Mouse (Mus musculus) forebrain, embryonic 16.5 days (tissue): ENCODE data around the gene Ak5. TPM values are rescaled to one million over a fixed set of nuclear protein-coding genes. Genes with fewer than 3 reads are reported as not detected.

Experiments
- ATAC-seq: fragments of 200-750 bp; cut with Nextera tagmentation; 2 replicates; pipeline ENCODE4 v1.8.0; 2017; ENCODE audit warnings: mild to moderate bottlenecking, moderate library complexity
- H3K27ac ChIP-seq: fragments of 300-500 bp; sonication (generic); 2 replicates; pipeline ENCODE4 v1.5.1; 2014; ENCODE audit warnings: low read length, control low read depth
- H3K27me3 ChIP-seq: fragments of 300-500 bp; sonication (generic); replicated peaks from 2 replicates; pipeline ENCODE4 v1.6.1; 2014; ENCODE audit warnings: low read length; ENCODE audit not compliant: control insufficient read depth, insufficient read depth
- H3K36me3 ChIP-seq: fragments of 300-500 bp; sonication (generic); 2 replicates; pipeline ENCODE4 v1.6.1; 2014; ENCODE audit not compliant: control insufficient read depth, insufficient read depth
- H3K4me1 ChIP-seq: fragments of 300-500 bp; sonication (generic); replicated peaks from 2 replicates; pipeline ENCODE4 v1.6.1; 2014; ENCODE audit warnings: low read length; ENCODE audit not compliant: control insufficient read depth, insufficient read depth
- H3K4me2 ChIP-seq: fragments of 300-500 bp; sonication (generic); 2 replicates; pipeline ENCODE4 v1.6.1; 2014; ENCODE audit warnings: mild to moderate bottlenecking, low read length, control low read depth
- H3K4me3 ChIP-seq: fragments of 300-500 bp; sonication (generic); replicated peaks from 2 replicates; pipeline ENCODE4 v1.5.1; 2014; ENCODE audit warnings: mild to moderate bottlenecking, low read length, control low read depth
- H3K9ac ChIP-seq: fragments of 300-500 bp; sonication (generic); replicated peaks from 2 replicates; pipeline ENCODE4 v1.6.1; 2014; ENCODE audit warnings: low read depth, low read length, control low read depth
- H3K9me3 ChIP-seq: fragments of 300-500 bp; sonication (generic); 2 replicates; pipeline ENCODE4 v1.6.1; 2016; ENCODE audit warnings: low read length; ENCODE audit not compliant: control insufficient read depth
- WGBS: fragments of 180-500 bp; shearing (Covaris S2); extraction: QIAGEN DNeasy Blood & Tissue Kit; methylation state at CpG from one replicate; pipeline ENCODE4 v1.1.7; 2014; 5-methylcytosine and 5-hydroxymethylcytosine counted together
- polyA plus RNA-seq: library from polyadenylated mRNA; unstranded; fragments of >200 nt; fragmentation: Nextera tagmentation; extraction: Ambion mirVana; gene quantifications from 2 replicates; pipeline ENCODE4 v1.2.1, GENCODE M21; 2015

Gene Ak5
- polyA plus RNA-seq, 1 experiment from 2014 or later: 10.9 TPM

DNA sequence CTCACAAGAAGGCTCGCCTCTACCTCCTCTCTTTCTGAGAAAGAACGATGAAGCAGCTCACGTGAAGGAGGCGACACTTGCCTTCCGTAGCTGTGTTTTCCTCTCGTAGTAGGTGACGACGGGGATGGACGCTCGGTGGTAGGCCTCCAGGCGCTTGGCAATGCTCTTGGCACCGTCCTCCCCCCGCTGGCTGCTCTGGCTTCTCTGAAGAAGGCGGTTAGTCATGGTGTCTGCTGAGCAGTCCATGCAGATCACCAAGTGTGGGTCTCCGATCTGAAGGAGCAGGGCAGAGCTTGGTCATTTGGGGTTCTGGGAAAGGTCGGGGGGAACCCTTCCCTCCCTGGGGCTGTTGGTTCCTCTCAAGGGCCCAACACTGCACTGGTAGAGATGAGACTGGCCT, 195.5 kb downstream of the Ak5 start:
- Histone ChIP-seq H3K4me3 (no peak overlapping the region), H3K9me3 (no peaks in the 10 kb centered on the region), H3K4me1 (no peaks in the 10 kb centered on the region), H3K4me2 (no peak overlapping the region), H3K27me3 (no peaks in the 10 kb centered on the region), H3K27ac (no peak overlapping the region), H3K9ac (no peak overlapping the region), H3K36me3 (no peaks in the 10 kb centered on the region)
- WGBS: 91% methylated on average over 16 of the region's 16 CpGs
- ATAC-seq: no peak

DNA sequence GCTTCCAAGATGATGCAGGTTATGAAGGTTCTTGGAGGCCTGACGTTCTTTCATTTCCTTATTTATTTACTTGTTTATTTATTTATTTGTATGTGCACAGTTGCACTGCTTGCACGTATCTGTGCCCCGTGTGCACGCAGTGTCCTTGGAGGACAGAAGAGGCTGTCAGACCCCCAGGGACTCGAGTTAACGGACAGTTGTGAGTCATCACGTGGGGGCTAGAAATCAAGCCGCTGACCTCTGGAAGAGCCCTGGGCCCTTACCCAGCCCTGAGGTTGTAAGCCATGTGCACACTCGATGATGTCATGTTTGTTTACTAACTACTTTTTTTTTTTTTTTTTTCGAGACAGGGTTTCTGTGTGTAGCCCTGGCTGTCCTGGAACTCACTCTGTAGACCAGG, 197.8 kb downstream of the Ak5 start:
- no peaks in the 10 kb centered on the region for H3K36me3 ChIP-seq
- no peak overlapping the region for H3K4me3 ChIP-seq
- WGBS: 92% methylated on average over 9 of the region's 10 CpGs
- ATAC-seq: no peak
- H3K9ac ChIP-seq: no peak overlapping the region
- no peak overlapping the region for H3K4me2 ChIP-seq
- H3K9me3 ChIP-seq: no peaks in the 10 kb centered on the region
- no peaks in the 10 kb centered on the region for H3K4me1 ChIP-seq
- no peak overlapping the region for H3K27ac ChIP-seq
- H3K27me3 ChIP-seq: no peaks in the 10 kb centered on the region

DNA sequence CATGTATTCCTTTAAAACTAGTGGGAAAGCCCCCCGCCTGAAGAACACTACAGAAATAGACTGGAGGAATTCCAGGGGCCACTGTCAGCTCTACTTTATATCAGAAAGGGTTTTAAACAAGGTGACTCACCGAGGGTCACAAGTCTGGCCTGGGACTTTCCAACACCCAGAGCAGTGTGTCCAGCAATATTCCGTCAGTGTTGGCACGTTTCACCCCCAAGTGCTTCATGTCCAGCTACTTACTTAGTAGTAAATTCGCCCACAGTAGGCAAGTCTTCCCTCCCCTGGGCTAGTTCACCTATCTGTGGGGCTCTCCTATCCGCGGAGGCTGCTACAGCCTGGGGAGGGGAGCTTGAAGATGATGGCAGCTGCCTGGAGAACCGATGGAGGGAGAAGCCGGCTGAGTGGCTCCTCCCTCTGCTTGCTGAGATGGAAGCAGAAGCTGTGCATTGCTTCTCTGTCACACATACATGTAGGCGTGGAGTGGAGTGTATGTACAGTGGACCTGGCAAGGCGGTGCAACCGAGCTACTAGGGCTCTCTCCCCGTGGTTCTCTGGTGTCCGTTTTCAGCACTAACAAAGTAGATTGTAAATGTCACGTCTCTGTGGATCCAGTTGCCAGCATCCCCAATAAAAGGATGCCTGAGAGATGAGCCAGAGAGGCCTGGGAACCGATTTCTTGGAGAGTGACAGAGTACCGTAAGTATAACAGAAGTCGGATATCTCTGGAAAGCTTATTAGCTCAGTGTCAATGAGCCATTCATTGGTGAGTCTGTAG, 198.5 kb downstream of the Ak5 start:
- H3K4me2 ChIP-seq: no peak overlapping the region
- ATAC-seq: no peak
- H3K9ac ChIP-seq: no peak overlapping the region
- H3K27ac ChIP-seq: no peak overlapping the region
- no peaks in the 10 kb centered on the region for H3K36me3 ChIP-seq
- no peak overlapping the region for H3K4me3 ChIP-seq
- H3K9me3 ChIP-seq: no peaks in the 10 kb centered on the region
- WGBS: 84% methylated on average over 18 of the region's 18 CpGs
- H3K4me1 ChIP-seq: no peaks in the 10 kb centered on the region
- H3K27me3 ChIP-seq: no peaks in the 10 kb centered on the region

DNA sequence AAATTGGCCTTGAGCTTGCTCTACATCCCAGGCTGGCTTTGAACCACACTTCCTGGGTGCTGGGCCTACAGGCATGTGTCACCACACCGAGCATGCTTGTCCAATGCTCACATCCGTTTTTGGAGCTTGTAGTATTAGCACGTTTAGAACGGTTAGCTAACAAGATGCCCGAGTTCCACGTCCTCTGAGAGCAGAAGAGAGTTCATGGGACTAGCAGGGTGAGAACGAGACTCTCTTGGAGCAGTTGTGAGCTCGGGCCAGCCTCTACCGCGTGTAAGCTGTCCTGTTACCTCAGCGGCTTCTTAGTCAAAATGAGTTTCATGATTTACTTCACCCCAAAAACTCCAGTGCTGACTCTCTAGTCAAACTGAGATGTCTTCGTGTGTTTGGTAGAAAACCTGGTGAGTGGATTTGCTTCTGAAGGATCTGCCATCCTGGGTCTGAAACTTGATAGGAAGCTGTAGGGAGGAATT, 199.6 kb downstream of the Ak5 start:
- H3K4me3 ChIP-seq: no peak overlapping the region
- no peak for ATAC-seq
- no peak overlapping the region for H3K4me2 ChIP-seq
- H3K27me3 ChIP-seq: no peaks in the 10 kb centered on the region
- H3K27ac ChIP-seq: no peak overlapping the region
- no peak overlapping the region for H3K9ac ChIP-seq
- H3K9me3 ChIP-seq: no peaks in the 10 kb centered on the region
- no peaks in the 10 kb centered on the region for H3K36me3 ChIP-seq
- no peaks in the 10 kb centered on the region for H3K4me1 ChIP-seq
- WGBS: 88% methylated on average over 12 of the region's 12 CpGs

DNA sequence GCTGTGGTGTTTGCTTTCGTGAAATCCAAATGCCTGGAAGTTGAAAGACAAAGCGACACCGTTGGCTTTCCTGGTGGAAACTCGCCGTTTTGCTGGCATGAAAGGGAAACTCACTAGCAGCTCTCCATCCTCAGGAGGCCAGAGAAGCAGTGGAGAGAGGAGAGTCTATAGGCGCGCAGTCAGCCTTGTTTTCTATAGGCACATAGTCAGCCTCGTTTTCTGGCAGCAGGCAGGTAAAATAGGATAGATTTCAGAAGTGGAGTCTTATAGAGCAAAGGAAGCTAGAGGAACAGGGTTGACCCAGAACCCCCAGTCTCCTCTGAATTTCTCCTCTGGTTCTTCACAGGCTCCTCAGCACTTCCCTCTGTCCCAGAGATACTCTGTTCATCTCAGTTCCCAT, 200.1 kb downstream of the Ak5 start:
- no peaks in the 10 kb centered on the region for H3K4me1 ChIP-seq
- no peak overlapping the region for H3K4me2 ChIP-seq
- H3K27ac ChIP-seq: no peak overlapping the region
- H3K9ac ChIP-seq: no peak overlapping the region
- no peaks in the 10 kb centered on the region for H3K27me3 ChIP-seq
- 87% methylated on average over 8 of the region's 8 CpGs for WGBS
- H3K9me3 ChIP-seq: no peaks in the 10 kb centered on the region
- H3K36me3 ChIP-seq: no peaks in the 10 kb centered on the region
- no peak for ATAC-seq
- no peak overlapping the region for H3K4me3 ChIP-seq

DNA sequence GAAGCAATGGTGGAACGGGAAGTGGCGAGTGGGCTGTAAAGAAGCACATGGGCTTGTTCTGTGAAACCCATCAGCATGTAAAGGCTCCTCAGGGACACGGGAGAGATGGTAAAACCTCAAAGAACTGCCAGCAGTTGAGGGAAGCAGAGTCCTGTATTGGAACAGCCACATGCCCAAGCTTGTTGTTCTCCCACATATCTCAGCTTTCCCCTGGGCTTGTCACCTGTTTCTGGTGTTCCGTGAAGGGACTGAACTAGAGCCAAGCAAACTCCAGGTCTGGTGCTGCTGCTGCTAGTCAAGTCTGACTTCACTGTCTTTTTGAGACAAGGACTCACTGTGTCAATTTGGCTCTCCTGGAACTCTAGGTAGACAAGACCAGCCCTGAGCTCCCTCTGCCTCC, 200.8 kb downstream of the Ak5 start:
- no peak overlapping the region for H3K27ac ChIP-seq
- H3K27me3 ChIP-seq: no peaks in the 10 kb centered on the region
- no peak overlapping the region for H3K4me3 ChIP-seq
- H3K36me3 ChIP-seq: no peaks in the 10 kb centered on the region
- H3K4me1 ChIP-seq: no peaks in the 10 kb centered on the region
- 91% methylated on average over 4 of the region's 4 CpGs for WGBS
- H3K9ac ChIP-seq: no peak overlapping the region
- no peak overlapping the region for H3K4me2 ChIP-seq
- ATAC-seq: no peak
- H3K9me3 ChIP-seq: no peaks in the 10 kb centered on the region

DNA sequence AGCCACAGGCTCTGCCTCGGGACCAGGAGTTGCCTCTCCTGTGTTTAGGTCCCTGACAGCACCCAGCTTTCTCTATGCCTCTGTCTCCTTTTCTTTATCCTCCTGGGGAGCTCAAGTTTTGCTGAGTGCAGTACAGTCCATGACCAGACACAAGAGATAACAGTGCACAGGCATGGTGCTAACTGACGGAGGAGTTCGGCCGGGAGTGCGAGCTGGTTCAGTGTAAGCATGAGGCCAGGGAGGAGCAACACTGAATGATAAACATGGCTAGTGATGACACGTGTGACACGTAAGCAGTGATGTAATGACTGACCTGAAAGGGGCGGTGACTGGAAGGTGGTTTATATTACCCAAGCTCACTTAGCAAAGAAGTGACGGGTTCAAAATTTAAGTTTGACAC, 201.3 kb downstream of the Ak5 start:
- Histone ChIP-seq H3K4me3 (no peak overlapping the region), H3K27ac (no peak overlapping the region), H3K4me2 (no peak overlapping the region), H3K36me3 (no peaks in the 10 kb centered on the region), H3K9me3 (no peaks in the 10 kb centered on the region), H3K27me3 (no peaks in the 10 kb centered on the region), H3K9ac (no peak overlapping the region), H3K4me1 (no peaks in the 10 kb centered on the region)
- 97% methylated on average over 9 of the region's 9 CpGs for WGBS
- no peak for ATAC-seq

DNA sequence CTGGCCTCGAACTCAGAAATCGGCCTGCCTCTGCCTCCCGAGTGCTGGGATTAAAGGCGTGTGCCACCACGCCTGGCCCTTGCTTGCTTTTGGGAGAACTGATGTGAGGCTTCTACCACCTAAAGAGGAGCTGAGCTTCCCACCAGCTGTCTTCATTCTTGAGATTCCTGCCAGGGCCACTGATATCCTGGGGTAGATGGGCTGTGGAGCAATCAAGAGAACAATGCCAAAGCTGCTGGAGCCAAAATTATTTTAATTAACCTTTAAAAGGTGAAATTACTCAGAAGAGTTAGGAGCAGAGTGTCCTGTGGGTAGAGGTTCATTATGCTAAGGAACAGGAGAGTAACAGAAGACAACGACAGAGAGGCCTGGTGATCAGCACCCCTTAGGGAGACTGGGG, 202.8 kb downstream of the Ak5 start:
- 83% methylated on average over 6 of the region's 6 CpGs for WGBS
- H3K27me3 ChIP-seq: no peaks in the 10 kb centered on the region
- no peak for ATAC-seq

DNA sequence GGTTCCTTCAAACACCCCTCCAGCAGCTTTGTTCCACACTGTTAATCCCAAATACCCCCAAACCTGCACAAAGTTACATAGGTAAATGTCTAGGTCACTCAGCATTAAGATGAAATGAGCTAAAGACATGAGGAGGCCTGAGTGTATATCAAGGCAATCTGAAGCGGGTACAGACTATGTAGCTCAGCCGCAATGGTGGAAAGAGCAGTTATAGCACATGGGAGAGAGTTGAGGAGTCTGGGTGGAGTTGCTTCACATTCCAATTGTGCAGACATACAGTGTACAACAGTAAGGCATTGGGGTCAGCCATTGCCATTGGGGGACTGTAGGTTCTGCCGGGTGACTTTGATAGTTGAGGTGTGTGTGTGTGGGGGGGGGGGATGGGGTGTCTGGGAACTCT, 203.7 kb downstream of the Ak5 start:
- Histone ChIP-seq H3K27ac (no peak overlapping the region), H3K4me3 (no peak overlapping the region), H3K27me3 (no peaks in the 10 kb centered on the region), H3K4me1 (no peaks in the 10 kb centered on the region), H3K9ac (no peak overlapping the region), H3K36me3 (no peaks in the 10 kb centered on the region), H3K9me3 (no peaks in the 10 kb centered on the region), H3K4me2 (no peak overlapping the region)
- 95% methylated on average over 3 of the region's 3 CpGs for WGBS
- no peak for ATAC-seq

More for the DNA sequence above, 202.8 kb downstream of the Ak5 start:
- Histone ChIP-seq H3K4me2 (no peak overlapping the region), H3K27ac (no peak overlapping the region), H3K4me1 (no peaks in the 10 kb centered on the region), H3K9ac (no peak overlapping the region), H3K9me3 (no peaks in the 10 kb centered on the region), H3K4me3 (no peak overlapping the region), H3K36me3 (no peaks in the 10 kb centered on the region)

DNA sequence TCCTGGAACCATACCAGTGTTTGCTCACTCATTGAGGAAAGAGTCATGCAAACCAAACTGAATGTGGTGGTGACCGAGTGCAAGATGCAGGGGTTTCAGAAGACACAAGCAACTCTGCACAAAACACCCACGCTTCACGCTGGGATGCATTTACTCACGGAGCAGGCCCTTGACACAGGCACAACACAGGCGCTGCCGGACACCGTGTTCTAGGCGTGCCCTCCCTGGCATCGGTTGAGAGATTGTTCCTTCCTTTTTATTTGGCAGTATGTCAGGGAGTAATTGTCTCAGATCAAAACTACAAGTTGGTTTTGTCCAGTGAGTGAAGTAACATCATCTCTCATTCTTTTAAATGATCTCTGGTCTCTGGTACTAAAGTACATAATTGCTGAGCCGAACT, 205.3 kb downstream of the Ak5 start:
- Histone ChIP-seq H3K9me3 (no peaks in the 10 kb centered on the region), H3K4me1 (no peaks in the 10 kb centered on the region), H3K27me3 (no peaks in the 10 kb centered on the region), H3K4me3 (no peak overlapping the region), H3K4me2 (no peak overlapping the region), H3K27ac (no peak overlapping the region), H3K9ac (no peak overlapping the region), H3K36me3 (no peaks in the 10 kb centered on the region)
- ATAC-seq: no peak
- WGBS: 87% methylated on average over 10 of the region's 10 CpGs
